ENCODE assay signal across 18 mouse cellular contexts in the genomic region with DNA sequence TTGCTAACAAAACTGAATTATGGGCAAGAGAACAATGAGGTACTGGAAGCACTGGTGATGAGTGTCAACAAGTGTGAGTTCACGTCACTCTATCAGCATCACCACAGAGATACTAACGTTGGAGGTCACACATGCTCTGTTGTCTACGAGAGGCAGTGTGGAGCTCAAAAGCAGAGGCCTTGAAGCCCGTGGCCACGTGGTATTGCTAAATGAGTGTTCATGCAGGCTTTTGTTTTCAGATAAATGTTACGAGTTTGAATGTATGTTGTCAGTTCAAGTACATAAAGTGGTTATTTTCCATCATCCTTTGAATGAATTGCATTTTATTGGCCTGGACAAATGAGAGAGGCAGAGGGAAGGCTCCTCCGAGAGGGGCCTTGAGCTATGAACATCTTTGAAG.
DNase-seq lines count a peak whose midpoint lies in the region; TF ChIP-seq lines count a peak whose summit lies in the region.
"Had no signal": no experiment of that assay in that cellular context is flagged by ENCODE, and none has a peak within 500 bp of the region (broad histone marks: within the 10 kb centered on the region; RNA-seq: fewer than 3 reads in every experiment).

No protein-coding gene starts in this region.

- peak overlapping the region; percentile 35 for H3K27ac ChIP-seq in liver, adult 2 months (replicated peaks; ENCODE audit: insufficient read depth, low read depth, low read length)
- H3K27ac ChIP-seq: forebrain, embryonic 13.5 days; intestine, embryonic 15.5 days had no signal

- H3K4me3 ChIP-seq in liver, adult 2 months (ENCODE audit: insufficient read depth, low read depth, low read length), result no peak overlapping the region
- H3K4me3 ChIP-seq: embryonic facial prominence, embryonic 10.5 days; forebrain, embryonic 13.5 days; hindbrain, embryonic 10.5 days; intestine, embryonic 15.5 days had no signal

- H3K36me3 ChIP-seq in liver, adult 2 months (ENCODE audit: control insufficient read depth, insufficient read depth, low read length), result no peaks in the 10 kb centered on the region
- H3K36me3 ChIP-seq: embryonic facial prominence, embryonic 10.5 days; hindbrain, embryonic 10.5 days; intestine, embryonic 15.5 days had no signal

- peak; percentile 59 to 82 for DNase-seq in adrenal gland, adult (ENCODE audit: inconsistent age in 2 of 2, low spot score in 1 of 2)
- DNase-seq in adrenal gland, postnatal 4 days (ENCODE audit: low spot score in 2 of 2), result no peak
- DNase-seq in liver, adult 2 months (ENCODE audit: extremely low read depth, low read depth, low spot score), result no peak
- no peak for DNase-seq in liver
- DNase-seq in adrenal gland, adult 2 months, result peak; percentile 74
- peak; percentile 33 for DNase-seq in adrenal gland, postnatal 25 days
- no peak for DNase-seq in thymus, postnatal 36 days
- DNase-seq in right cerebral cortex, adult 2 months (ENCODE audit: low spot score in 2 of 2), result no peak
- DNase-seq: cerebellum, adult 2 months; cerebellum, postnatal 10 days; forebrain, postnatal 0 days; gastrocnemius, postnatal 25 days; heart, postnatal 14 days had no signal

- 44% methylated on average over 7 of the region's 7 CpGs for WGBS in liver, adult 2 months

- TF ChIP-seq POLR2A in liver, adult 2 months (IDR thresholded peaks at IDR 0.05; ENCODE audit: extremely low read depth, insufficient read depth, low read length), result no peak

- H3K27me3 ChIP-seq in liver, adult 2 months (ENCODE audit: control insufficient read depth, insufficient read depth, low read length), result no peaks in the 10 kb centered on the region
- H3K27me3 ChIP-seq: forebrain, embryonic 13.5 days; intestine, embryonic 15.5 days had no signal

- peaks cover 40% of the 10 kb centered on the region for H3K4me1 ChIP-seq in liver, adult 2 months (ENCODE audit: control insufficient read depth, insufficient read depth, low read length)

- H3K9ac ChIP-seq in liver, adult 2 months (ENCODE audit: low read depth, low read length), result no peak overlapping the region
- H3K9ac ChIP-seq: forebrain, postnatal 0 days; hindbrain, embryonic 14.5 days; intestine, embryonic 15.5 days had no signal

- no peaks in the 10 kb centered on the region; the same call in 1 of the 2 replicates for H3K79me2 ChIP-seq in liver, adult 2 months (ENCODE audit: control insufficient read depth, insufficient read depth, low read length)

- no peak for TF ChIP-seq CTCF in liver, adult 2 months (IDR thresholded peaks at IDR 0.05; ENCODE audit: low read depth, low read length)

Comparison
In these comparisons a context has a peak if more than half of its experiments do, and no peak if none do; other contexts are left out.
1. DNase-seq: peak in adrenal gland, adult (2 of 2), adrenal gland, adult 2 months (single experiment) and adrenal gland, postnatal 25 days (single experiment); none in adrenal gland, postnatal 4 days (0 of 2), liver, adult 2 months (single experiment), liver (single experiment), thymus, postnatal 36 days (0 of 2) and right cerebral cortex, adult 2 months (0 of 2).